Mouse (Mus musculus) frontal cortex, adult 2 months (tissue): ENCODE results near the gene Slc6a2. TPM values are rescaled to one million over a fixed set of nuclear protein-coding genes. Genes with fewer than 3 reads are reported as not detected.
A peak's percentile ranks its signal among the peaks of the same experiment; 100 is the strongest.

Experiments
- DNase-seq, 2 experiments: peaks; one replicate each; pipeline ENCODE4 v3.0.0; 2022; ENCODE audit warnings: low spot score in 1 of 2; ENCODE audit errors: extremely low spot score in 1 of 2
- polyA plus RNA-seq: library from polyadenylated mRNA; depleted of rRNA; stranded (reverse); fragments of >200 nt; gene quantifications from 2 replicates; pipeline ENCODE4 v1.2.3, GENCODE M21; 2012; rRNA removed

Slc6a2 gene
- polyA plus RNA-seq = 0.02 and 0.08 TPM in 2 replicates

DNA sequence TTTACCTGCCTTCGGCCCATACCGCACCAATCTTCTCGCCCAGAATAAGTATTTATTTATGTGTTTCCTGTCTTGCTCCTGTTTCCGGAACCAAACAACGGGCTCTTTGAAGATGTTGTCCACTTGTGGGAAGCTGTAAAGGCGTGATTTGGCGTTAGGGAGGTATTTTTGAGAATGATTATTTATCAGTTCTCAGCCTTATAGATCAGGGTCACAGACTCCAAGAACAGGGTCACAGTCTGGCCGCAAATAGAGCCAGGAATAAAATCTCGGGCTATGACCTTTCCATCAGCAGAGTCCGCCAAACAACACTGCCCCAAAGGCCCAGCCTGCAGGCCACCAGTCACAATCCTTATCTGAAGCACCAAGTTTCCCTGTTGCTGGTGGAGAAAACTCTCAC lies at the start of gene Slc6a2:
TSS of gene Slc6a2 (plus strand) at position 301 of the 400 bp plus-strand sequence.
- DNase-seq = no peak

GRCm38 (mm10) chr8:92911477-92911876 lies 48.4 kb upstream of the Slc6a2 start:
- DNase-seq = no peak

DNA sequence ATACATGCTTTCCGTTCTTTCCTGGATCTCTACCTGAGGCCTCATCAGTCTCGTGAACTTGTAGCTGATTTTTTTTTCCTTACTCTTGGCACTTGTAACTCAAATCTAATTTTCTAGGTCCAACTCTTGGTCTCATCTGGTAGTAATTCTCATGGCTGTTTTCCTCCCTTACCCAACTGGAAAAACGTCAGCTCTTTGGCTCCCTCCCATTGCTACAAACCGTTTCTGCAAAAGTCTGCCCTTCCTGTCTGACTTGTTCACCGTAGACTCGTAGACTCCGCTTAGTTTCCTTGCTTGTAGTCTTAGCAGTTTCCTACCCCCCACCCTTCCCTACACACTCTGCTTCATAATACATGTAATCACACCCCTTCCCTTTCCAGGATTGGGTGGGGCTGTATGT lies 46.5 kb upstream of the Slc6a2 start:
- DNase-seq = no peak

DNA sequence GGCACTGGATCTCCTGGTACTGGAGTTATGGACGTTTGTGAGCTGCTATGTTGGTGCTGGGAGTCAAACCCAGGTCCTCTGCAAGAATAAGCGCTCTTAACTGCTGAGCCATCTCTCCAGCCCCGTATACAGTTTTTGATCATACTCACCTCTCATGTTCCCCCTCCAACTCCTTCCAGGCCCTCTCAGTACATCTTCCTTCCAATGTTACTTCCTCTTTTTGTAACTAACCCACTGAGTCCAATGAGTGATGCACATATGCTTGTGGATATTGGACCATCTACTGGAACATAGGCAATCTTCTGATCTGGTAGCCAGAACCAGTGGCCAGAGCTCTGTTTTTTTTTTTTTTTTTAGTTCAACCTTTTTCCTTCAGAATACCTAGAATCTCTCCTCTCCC lies 43.8 kb upstream of the Slc6a2 start:
- no peak for DNase-seq

DNA sequence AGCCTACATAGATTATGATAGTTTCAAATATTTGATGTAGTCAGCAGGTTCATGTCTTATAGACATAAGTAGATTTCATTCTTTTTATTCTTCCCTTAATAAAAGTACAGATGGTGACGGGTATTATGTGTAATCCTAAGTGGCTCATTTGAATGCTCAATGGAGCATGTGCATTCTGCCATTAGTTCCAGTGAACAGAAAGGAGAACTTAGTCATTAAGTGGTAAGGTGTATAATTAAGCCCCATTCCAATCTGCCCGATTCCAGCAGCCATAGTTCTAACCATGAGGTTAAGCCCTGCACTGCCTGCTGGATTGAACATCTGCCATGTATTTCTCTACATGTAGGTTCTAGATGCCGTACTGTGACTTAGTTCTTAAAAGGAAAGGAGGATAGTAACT lies 38.1 kb upstream of the Slc6a2 start:
- DNase-seq = no peak

GRCm38 (mm10) chr8:92928986-92929385 lies 30.9 kb upstream of the Slc6a2 start:
- DNase-seq = no peak

DNA sequence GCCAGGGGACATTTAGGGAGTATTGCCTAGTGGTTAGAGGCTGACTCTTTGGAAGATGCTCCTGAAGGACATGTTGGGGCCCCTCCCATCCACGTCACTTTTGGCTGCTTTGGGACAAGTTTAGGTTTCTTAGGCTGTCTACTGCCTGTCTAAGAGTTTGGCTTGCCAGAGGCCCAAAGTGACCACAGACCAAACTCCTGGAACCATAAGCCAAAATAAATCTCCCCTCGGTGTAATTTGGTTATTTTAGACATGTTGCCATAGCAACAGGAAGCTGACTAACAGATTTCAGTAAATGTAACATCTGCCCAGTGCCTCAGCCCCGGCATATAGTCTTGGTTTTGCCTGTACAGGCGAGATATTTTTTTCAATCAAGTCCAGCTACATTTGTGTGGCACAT lies 21.8 kb upstream of the Slc6a2 start:
- no peak for DNase-seq

- no peak for DNase-seq
Measured at GRCm38 (mm10) chr8:92949071-92949470, 10.8 kb upstream of the Slc6a2 start.

DNA sequence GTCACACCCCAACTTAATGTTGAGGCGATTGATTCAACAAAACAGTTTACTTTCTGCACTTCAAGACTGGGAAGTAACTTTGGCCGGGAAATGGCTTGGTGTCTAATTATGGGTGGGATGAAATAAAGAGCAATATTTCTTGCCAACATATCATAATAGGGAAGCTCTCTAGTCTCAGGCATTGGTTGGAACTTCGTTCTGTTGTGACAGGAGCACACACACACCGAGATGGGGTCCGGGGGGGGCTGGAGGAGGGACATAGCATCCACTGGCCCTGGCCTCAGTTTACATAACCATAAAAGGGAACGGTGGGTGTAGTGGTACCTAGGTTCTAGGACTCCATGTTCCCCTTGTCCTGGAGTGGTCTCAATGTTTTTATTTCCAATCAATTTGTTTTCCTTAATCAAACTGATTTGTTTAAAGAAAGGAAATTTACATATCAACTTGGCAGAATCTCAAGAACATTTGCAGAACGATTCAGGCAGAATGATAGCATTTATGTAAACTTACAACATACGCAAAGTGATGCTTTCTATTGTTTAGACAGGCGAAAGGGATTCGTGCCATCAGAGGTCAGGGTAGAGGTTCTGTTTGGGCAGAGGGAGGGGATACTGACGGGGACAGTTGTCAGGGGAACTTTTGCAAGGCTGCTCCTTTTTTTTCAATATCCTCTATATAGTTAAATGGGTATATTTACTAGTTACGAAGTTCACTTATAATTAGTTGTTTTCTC lies 9.1 kb upstream of the Slc6a2 start:
- no peak for DNase-seq

GRCm38 (mm10) chr8:92954044-92954443 lies 5.8 kb upstream of the Slc6a2 start:
- DNase-seq = no peak

- no peak for DNase-seq
Measured at GRCm38 (mm10) chr8:92960451-92960911, 602 bp downstream of the Slc6a2 start.

DNA sequence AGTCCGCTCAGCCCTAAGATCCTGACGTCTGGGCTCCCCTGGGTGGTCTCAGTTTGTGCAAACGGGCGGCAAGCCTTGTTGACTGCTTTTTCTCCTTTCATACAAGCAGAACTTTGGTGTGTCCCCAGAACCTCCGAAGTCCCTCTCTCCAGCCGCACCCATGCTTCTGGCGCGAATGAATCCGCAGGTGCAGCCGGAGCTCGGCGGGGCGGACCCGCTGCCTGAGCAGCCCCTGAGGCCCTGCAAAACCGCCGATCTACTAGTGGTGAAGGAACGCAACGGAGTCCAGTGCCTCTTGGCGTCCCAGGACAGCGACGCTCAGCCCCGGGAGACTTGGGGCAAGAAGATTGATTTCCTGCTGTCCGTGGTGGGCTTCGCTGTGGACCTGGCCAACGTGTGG lies 1.2 kb downstream of the Slc6a2 start:
- DNase-seq = no peak

DNA sequence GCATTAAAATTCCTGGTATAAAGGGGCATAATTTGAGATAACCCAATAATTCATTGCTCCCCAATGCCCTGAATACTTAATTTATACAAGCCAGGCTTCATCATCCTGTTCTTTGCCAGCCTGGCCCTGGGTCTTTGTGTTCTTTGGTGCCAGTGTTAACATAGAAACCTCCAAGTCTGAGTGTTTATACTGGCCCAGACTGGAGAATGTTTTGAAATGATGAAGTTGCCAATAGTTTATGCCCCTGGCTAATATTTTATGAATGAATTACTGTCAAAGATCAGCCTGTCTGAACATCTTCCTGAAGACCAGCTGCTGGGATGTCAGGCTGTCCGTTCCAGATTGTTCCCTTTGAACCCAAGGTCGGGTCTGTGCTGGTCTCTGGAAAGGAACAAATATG lies 4.7 kb downstream of the Slc6a2 start:
- no peak for DNase-seq

GRCm38 (mm10) chr8:92972949-92973348 lies 13.1 kb downstream of the Slc6a2 start:
- peak in 1 of 2 experiments; percentile 11 for DNase-seq

DNA sequence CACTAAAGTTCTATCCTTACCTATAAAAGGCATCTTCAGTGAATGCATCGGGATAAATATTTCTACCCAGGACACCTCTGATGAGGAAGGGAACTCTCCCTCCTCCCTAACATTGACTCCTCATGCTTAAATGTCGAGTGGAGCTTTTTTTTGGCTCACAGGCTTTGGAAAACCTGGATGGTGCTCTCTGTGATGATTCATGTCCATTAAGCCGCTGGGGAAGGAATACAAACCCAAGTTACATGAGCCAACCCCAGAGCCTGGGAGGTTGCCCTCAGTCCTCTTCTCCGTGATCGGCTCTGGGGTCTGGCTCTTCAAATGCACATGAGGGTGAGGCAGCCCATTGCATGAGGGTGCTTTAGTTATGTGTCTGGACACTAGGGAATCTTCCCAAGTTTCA lies 16.8 kb downstream of the Slc6a2 start:
- no peak for DNase-seq

- no peak for DNase-seq
Measured at GRCm38 (mm10) chr8:92982491-92982890, 22.6 kb downstream of the Slc6a2 start.

GRCm38 (mm10) chr8:92984376-92984775 lies 24.5 kb downstream of the Slc6a2 start:
- DNase-seq = peak in 1 of 2 experiments; percentile 9

GRCm38 (mm10) chr8:92996840-92997239 lies 37.0 kb downstream of the Slc6a2 start:
- peak; percentile 14 to 75 for DNase-seq

GRCm38 (mm10) chr8:92998600-92998999 lies 38.7 kb downstream of the Slc6a2 start:
- peak; percentile 15 to 84 for DNase-seq

- DNase-seq = peak in 1 of 2 experiments; percentile 85
Measured at GRCm38 (mm10) chr8:93010286-93010685, 50.4 kb downstream of the Slc6a2 start.

- DNase-seq = peak; percentile 53 to 96
Measured at GRCm38 (mm10) chr8:93011439-93011838, 51.6 kb downstream of the Slc6a2 start.

DNA sequence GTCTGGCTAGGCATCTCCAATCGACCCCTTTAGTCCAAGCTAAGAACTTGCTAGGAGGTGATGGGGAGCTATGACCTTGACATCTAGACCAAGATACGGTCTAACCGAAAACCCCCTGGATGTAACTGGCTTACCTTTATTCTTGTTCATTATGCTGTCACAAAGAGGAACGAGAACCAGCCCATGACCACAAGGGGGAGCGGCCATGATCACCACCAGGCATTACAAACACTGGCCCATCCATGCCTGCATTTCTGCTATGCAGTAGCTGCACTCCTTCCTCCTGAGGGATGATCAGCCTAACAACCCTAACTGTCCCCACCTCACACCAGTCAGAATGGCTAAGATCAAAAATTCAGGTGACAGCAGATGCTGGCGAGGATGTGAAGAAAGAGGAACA lies 52.3 kb downstream of the Slc6a2 start:
- DNase-seq = no peak

- no peak for DNase-seq
Measured at GRCm38 (mm10) chr8:93014300-93014699, 54.4 kb downstream of the Slc6a2 start.
